Mouse (Mus musculus) bone marrow macrophage, adult 2 months (primary cell): Measurements from ENCODE around the gene Ctla4. TPM values are rescaled to one million over a fixed set of nuclear protein-coding genes. Genes with fewer than 3 reads are reported as not detected.

ENCODE experiments used
- H3K27ac ChIP-seq: 2 replicates; pipeline ENCODE4 v1.5.1; 2012; ENCODE audit warnings: low read depth, low read length; ENCODE audit not compliant: insufficient read depth
- H3K4me1 ChIP-seq: 2 replicates; pipeline ENCODE4 v1.6.1; 2012; ENCODE audit warnings: low read length; ENCODE audit not compliant: control insufficient read depth, insufficient read depth
- H3K4me3 ChIP-seq: 2 replicates; pipeline ENCODE4 v1.5.1; 2012; ENCODE audit warnings: mild to moderate bottlenecking, low read length, moderate library complexity; ENCODE audit not compliant: insufficient read depth
- CTCF ChIP-seq: IDR thresholded peaks from 2 replicates; pipeline ENCODE4 v1.5.1; 2012; ENCODE audit warnings: low read depth, mild to moderate bottlenecking, low read length, moderate library complexity
- POLR2A ChIP-seq: IDR thresholded peaks from 2 replicates; pipeline ENCODE4 v1.6.1; 2012; ENCODE audit warnings: mild to moderate bottlenecking, low read depth, low read length, borderline replicate concordance
- polyA plus RNA-seq: library from polyadenylated mRNA; stranded (reverse); fragments of >200 nt; gene quantifications from 2 replicates; pipeline ENCODE4 v1.2.4, GENCODE M21; 2012; ENCODE audit not compliant: missing spikeins, insufficient read depth, insufficient read length

Ctla4 gene
- polyA plus RNA-seq, 1 experiment: not detected

- TF ChIP-seq CTCF (no peak), POLR2A (no peak)
- H3K4me3 ChIP-seq: no peak overlapping the region
- H3K27ac ChIP-seq: 0 out of 2 replicates have a peak overlapping the region, but pooled peaks have one; percentile 7
- peaks cover 30% of the 10 kb centered on the region for H3K4me1 ChIP-seq
These were observed 26.5 kb downstream of the Ctla4 start for GRCm38 (mm10) chr1:60913305-60913704.

GRCm38 (mm10) chr1:60916281-60916781 lies 29.5 kb downstream of the Ctla4 start:
- Histone ChIP-seq H3K27ac (peak overlapping the region; percentile 57), H3K4me1 (peaks cover 32% of the 10 kb centered on the region), H3K4me3 (no peak overlapping the region)
- TF ChIP-seq POLR2A: no peak
- TF ChIP-seq CTCF: no peak

- Histone ChIP-seq H3K4me1 (peaks cover 11% of the 10 kb centered on the region), H3K27ac (no peak overlapping the region)
- no peak for TF ChIP-seq POLR2A
- TF ChIP-seq CTCF: no peak
These were observed 33.9 kb downstream of the Ctla4 start for GRCm38 (mm10) chr1:60920493-60921355.

GRCm38 (mm10) chr1:60929036-60929435 lies 42.2 kb downstream of the Ctla4 start:
- Histone ChIP-seq H3K27ac (no peak overlapping the region), H3K4me1 (peaks cover 3% of the 10 kb centered on the region; the same call in 1 of the 2 replicates), H3K4me3 (no peak overlapping the region)
- no peak for TF ChIP-seq POLR2A
- TF ChIP-seq CTCF: no peak

More at GRCm38 (mm10) chr1:60920493-60921355, 33.9 kb downstream of the Ctla4 start:
- H3K4me3 ChIP-seq: no peak overlapping the region

GRCm38 (mm10) chr1:60930397-60930796 lies 43.6 kb downstream of the Ctla4 start:
- peaks cover 3% of the 10 kb centered on the region; the same call in 1 of the 2 replicates for H3K4me1 ChIP-seq
- no peak overlapping the region for H3K4me3 ChIP-seq
- H3K27ac ChIP-seq: no peak overlapping the region
- TF ChIP-seq CTCF (no peak), POLR2A (no peak)

GRCm38 (mm10) chr1:60935968-60936581 lies 49.3 kb downstream of the Ctla4 start:
- TF ChIP-seq POLR2A: no peak
- no peak for TF ChIP-seq CTCF
- no peak overlapping the region for H3K4me3 ChIP-seq
- H3K27ac ChIP-seq: no peak overlapping the region
- H3K4me1 ChIP-seq: peaks cover 38% of the 10 kb centered on the region

GRCm38 (mm10) chr1:60936963-60937711 lies 50.3 kb downstream of the Ctla4 start:
- peaks cover 44% of the 10 kb centered on the region for H3K4me1 ChIP-seq
- H3K27ac ChIP-seq: peak overlapping the region; percentile 57
- TF ChIP-seq POLR2A: no peak
- TF ChIP-seq CTCF: no peak
- H3K4me3 ChIP-seq: no peak overlapping the region

- TF ChIP-seq CTCF (no peak), POLR2A (no peak)
- Histone ChIP-seq H3K4me3 (no peak overlapping the region), H3K4me1 (peaks cover 54% of the 10 kb centered on the region), H3K27ac (no peak overlapping the region)
These were observed 51.5 kb downstream of the Ctla4 start for GRCm38 (mm10) chr1:60938256-60938655.

- no peak overlapping the region for H3K4me3 ChIP-seq
- H3K4me1 ChIP-seq: peaks cover 57% of the 10 kb centered on the region
- TF ChIP-seq POLR2A: no peak
- TF ChIP-seq CTCF: no peak
- no peak overlapping the region for H3K27ac ChIP-seq
These were observed 52.2 kb downstream of the Ctla4 start for GRCm38 (mm10) chr1:60938974-60939373.
